Mouse (Mus musculus): Measurements from ENCODE around the gene Plppr5.

Gene Plppr5

GRCm38 (mm10) chr3:117574529-117575252 is at the start of gene Plppr5:
Plppr5 (plus strand) TSS chr3:117574836.
- no peak for DNase-seq (ENCODE audit: low spot score in 2 of 2)

DNA sequence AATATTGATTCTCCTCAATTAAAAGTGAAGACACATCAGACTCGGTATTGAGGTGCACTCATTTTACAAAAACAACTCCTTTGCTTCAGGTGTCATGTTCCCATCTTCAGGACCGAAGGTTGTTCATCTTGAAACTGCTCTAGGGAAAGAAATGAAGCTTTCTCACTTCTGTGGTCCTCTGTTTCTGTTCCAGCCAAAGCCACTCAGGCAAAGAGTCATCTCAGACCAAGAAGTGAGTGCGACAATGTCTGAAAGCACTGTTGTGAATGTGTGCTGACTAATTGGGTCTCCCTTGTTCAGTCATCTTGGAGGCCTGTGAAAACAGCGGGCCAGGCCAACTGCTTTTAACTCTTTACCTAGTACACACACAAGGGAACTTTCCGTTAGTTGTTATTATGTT is 24.7 kb upstream of the Plppr5 start:
- DNase-seq (ENCODE audit: low spot score in 2 of 2): no peak

- DNase-seq (ENCODE audit: low spot score in 2 of 2): no peak
Observed at GRCm38 (mm10) chr3:117550526-117550925, 24.1 kb upstream of the Plppr5 start.

DNA sequence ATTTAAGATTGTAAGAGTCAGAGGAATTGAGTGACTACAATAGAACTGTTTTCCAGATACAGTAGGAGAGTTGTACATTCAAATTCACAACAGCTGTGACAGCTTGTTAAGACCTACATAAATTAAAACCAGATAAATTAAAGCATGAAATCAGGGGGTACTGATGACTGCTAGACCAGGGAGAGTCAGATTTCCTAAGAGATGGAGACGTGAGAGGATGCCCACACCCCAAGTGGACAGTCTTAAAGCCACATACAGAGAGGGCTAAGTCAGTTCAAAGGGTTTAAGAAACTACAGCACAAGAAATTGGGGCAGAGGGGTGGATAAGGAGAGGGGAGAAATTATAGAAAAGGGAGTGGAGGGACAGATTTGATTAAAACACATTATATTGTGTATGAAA is 17.7 kb upstream of the Plppr5 start:
- DNase-seq (ENCODE audit: low spot score in 2 of 2): no peak

GRCm38 (mm10) chr3:117575253-117575927 is 754 bp downstream of the Plppr5 start:
- DNase-seq (ENCODE audit: low spot score in 2 of 2): no peak

DNA sequence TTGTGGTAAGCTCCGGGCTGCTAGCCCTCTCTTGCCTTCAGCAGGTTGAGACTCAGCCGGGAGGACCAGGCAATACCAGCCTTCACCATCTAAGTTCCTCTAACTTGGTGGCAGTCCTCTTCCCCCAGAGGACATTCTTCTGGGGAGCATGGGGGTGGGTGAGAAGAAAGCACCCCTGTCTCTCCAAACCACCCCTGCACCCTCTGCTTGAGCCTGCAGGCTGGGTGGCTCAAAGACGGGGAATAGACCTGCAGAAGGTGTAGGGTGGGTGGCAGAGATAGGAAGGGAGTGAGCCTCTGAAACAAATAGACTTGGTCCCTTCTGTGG is 1.3 kb downstream of the Plppr5 start:
- no peak for DNase-seq (ENCODE audit: low spot score in 2 of 2)

DNA sequence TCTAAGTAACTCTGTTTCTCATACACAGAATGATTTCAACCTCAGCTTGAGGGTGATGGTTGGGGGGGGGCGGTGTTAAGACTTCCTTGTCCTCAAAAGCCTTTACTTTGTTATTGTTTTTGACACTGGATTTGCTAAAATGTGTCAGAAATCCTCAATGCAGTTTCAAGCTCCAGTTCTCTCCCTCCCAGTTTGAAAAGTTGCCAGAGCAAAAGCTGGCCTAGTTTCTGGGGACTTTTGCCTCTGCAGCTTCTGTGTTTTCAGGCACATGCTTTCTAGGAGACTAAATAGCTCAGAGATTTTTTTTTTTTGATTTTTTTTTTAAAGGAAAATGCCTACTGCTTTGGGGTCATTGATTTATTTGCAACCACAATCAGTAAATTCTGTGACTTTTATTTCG is 2.7 kb downstream of the Plppr5 start:
- no peak for DNase-seq (ENCODE audit: low spot score in 2 of 2)

- no peak for DNase-seq (ENCODE audit: low spot score in 2 of 2)
Observed at GRCm38 (mm10) chr3:117582628-117583027, 8.0 kb downstream of the Plppr5 start.

GRCm38 (mm10) chr3:117602404-117602803 is 27.8 kb downstream of the Plppr5 start:
- DNase-seq (ENCODE audit: low spot score in 2 of 2): no peak

DNA sequence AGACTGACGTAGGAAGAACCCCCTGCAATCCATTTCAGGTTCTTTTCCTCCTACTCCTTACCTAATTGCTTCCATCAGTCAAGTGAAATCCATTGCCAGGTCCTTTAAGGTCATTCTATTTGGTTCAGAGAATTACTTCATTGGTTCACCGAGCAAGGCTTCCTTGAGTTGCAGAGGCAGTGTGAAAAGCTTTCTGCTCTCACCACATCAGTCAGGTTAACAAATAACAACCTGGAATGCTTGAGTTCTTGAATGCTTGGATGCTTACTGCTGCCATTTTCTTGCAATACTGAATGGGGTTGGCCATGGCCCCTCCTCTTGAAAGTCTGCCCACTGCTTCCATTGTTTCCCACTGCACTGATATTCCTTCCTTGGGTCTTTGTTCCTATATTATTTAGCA is 28.8 kb downstream of the Plppr5 start:
- no peak for DNase-seq (ENCODE audit: low spot score in 2 of 2)

- no peak for DNase-seq (ENCODE audit: low spot score in 2 of 2)
Observed at GRCm38 (mm10) chr3:117606383-117606782, 31.7 kb downstream of the Plppr5 start.

DNA sequence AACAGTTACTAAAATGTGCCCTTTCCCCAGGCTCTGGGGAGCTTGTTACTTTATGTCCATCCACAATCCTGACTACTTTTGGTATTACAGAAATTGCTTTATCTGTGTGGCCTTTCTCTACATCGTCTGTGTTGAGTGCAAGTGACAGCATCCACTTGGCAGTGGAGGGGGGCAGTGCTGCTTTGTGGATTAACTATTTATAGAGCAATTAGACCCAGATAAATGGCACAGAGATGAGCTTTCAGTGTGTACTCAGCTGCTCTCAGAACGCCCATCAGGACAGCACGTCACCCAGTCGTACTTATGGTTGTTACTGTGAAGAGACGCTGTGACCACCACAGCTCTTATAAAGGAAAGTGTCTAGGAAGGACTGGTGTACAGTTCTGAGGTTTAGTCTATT is 36.8 kb downstream of the Plppr5 start:
- DNase-seq (ENCODE audit: low spot score in 2 of 2): no peak

- no peak for DNase-seq (ENCODE audit: low spot score in 2 of 2)
Observed at GRCm38 (mm10) chr3:117614856-117615255, 40.2 kb downstream of the Plppr5 start.

- DNase-seq (ENCODE audit: low spot score in 2 of 2): no peak
Observed at GRCm38 (mm10) chr3:117625257-117626001, 50.8 kb downstream of the Plppr5 start.

DNA sequence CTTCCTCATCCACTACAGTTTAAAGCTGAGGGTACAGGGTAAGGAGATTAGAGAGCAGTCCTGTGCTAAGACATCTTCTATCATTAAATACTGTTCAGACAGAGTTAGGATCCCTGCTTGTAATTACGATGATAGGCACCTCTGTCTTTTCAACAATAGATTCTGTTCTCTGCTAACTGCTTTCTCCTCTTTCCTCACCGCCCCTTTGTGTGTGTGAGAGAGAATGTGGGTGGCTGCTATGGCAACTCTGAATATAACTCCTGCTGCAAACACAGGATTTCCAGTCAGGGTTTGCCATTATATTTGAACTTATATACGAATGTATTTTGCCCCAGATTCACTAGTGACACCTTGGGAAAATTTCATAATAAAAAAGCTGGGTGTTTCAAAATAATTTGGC is 54.2 kb downstream of the Plppr5 start:
- no peak for DNase-seq (ENCODE audit: low spot score in 2 of 2)

DNA sequence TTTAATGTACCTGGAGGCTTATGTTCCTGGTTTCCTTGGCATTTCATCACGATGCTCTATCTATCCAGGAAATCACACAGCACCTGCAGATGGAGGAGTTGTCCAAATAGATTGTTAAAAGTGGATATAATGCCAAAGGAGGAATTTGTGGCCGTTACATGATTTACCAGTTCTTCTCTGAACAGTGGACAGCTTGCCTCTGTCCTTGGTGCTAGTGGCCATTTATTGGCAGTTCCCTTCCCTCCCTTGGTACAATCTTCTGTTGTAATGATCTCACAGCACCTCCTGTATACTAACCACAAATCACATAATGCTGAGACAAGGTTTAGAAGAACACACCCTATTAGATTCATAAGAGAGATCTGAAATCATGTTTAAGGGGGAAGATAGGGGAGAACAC is 55.7 kb downstream of the Plppr5 start:
- DNase-seq (ENCODE audit: low spot score in 2 of 2): no peak

DNA sequence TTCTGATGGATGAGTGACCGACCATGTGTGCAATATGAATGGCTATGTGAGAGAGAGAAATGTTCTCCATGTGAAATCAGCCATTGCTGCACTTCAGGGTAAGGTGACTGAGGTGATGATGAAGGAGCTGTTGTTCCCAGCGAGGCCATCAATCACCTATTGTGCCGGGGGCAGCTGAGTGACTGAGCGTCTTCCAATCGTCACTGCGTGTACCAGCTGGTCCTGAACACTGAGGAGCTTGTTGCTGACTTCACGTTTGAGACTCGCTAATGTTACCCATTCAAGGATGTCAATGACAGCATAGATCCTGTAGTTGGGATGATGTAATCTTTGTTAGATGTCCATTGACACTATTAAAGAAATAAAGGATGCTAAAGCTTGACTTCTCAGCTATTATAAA is 74.0 kb downstream of the Plppr5 start:
- no peak for DNase-seq (ENCODE audit: low spot score in 2 of 2)

DNA sequence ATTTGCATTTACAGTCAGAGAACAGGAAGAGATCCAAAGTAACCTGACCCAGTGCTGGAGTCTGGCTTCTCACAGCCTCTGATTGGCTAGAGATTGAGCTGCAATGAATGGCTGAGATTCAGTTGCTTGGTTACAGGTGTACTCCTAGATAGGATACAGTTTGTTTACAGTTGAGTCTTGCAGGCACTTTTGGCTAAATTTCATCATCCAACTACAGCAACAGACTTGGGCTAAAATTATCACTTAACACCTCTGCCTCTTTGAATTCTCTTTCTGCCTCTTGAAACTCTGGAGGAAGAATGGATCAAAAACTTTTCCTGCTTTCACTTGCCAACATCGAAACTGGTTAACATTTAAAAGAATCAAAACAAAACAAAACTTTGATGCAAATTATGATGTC is 89.7 kb downstream of the Plppr5 start:
- no peak for DNase-seq (ENCODE audit: low spot score in 2 of 2)

DNA sequence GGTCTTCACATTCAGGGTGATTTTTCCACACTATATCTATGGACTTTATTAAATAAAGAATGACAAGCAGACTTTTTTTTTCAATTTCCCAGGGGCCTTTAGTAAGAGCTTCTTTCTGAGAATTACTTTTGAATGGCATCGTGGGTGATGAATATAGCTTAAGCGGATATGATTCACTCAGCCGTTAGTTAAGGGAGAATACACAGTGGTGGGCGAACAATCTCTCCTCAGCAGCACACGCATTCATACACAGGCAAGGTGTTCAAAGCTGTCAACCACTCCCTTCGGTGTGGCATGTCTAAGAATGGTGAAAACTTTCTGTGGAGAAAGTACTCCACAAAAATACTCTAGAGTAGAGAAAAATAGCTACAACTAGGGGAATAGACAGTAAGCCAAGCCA is 104.6 kb downstream of the Plppr5 start:
- no peak for DNase-seq (ENCODE audit: low spot score in 2 of 2)

DNA sequence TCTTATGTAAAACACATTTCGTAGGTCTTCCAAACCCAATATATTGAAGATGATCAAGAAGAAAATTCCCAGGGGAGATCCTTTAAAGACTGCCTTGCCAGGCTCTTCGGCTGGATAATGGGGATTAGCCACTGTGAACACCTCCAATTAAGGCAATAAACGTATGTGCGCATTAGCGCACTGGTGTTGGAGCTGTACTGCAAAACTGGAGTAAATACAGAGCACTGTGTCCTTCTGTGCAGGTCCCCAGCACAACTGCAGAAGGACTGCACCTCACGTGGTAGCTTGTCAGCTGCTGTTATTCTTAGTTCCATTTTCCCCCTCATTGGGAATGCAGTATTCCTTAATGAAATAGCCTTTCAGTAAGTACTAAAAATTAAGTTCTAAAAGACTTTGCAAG is 110.0 kb downstream of the Plppr5 start:
- no peak for DNase-seq (ENCODE audit: low spot score in 2 of 2)

GRCm38 (mm10) chr3:117686036-117686435 is 111.4 kb downstream of the Plppr5 start:
- no peak for DNase-seq (ENCODE audit: low spot score in 2 of 2)

- no peak for DNase-seq (ENCODE audit: low spot score in 2 of 2)
Observed at GRCm38 (mm10) chr3:117686648-117687047, 112.0 kb downstream of the Plppr5 start.

DNA sequence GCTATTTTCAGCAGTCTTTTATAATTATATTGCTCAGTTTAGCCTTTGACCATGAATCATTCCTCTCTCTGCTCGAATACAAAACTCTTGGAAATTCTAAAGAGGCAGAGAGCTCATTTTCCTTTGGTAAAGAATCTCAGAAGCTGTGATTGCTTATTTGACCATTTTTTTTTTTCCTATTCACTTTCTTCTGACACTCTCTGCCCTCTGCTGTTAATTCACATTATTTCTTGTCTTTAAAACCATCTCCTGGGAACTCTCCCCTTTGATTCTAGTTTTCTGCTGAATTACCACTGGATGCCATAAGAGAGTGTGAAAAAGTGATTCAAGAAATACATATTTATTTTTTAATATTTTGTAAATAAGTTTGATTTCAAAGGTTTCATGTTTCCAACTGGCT is 120.1 kb downstream of the Plppr5 start:
- no peak for DNase-seq (ENCODE audit: low spot score in 2 of 2)
